In the genomic region with DNA sequence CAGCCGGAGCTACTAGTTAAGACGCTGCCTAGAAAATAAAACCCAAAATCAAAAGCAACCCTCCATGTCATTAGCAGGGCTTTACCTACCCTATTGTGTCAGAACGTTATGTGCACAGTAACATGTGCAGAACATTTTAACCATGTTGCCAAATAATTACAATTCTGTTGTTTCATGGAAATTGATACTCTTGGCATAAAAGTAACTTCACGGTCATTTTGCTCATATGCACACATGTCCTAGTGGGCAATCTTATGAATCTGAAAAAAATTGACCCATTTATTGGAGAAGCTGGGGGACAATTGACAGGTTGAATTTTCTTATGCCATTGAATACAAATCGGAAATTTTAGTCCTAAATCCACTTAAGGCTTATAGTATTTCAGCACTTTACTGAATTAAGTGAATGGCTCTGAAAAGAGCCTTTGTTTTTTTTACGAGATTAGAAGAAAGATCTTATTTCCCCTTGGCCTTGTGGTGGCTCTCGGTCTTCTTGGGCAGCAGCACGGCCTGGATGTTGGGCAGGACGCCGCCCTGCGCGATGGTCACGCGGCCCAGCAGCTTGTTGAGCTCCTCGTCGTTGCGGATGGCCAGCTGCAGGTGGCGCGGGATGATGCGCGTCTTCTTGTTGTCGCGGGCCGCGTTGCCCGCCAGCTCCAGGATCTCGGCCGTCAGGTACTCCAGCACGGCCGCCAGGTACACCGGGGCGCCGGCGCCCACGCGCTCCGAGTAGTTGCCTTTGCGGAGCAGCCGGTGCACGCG, we compare ENCODE assay signal across 8 mouse cellular contexts. TPM values are rescaled to one million over a fixed set of nuclear protein-coding genes. Genes with fewer than 3 reads are reported as not detected.
DNase-seq lines count a peak whose midpoint lies in the region; ATAC-seq and TF ChIP-seq lines count a peak whose summit lies in the region.
"Not testable (repeated sequence)": the region's sequence is repeated elsewhere in the genome, so short reads cannot be mapped to it uniquely, and the experiment has no call there.

No protein-coding gene starts in this region.

- DNase-seq in CD4-positive helper T cell, adult 2 months (ENCODE audit: low read depth, low spot score), result peak; percentile 31
- peak; percentile 51 for DNase-seq in brain, embryonic 14.5 days (ENCODE audit: low read depth)
- not testable (repeated sequence) for DNase-seq in liver, embryonic 11.5 days (ENCODE audit: low spot score); spleen, adult 2 months (ENCODE audit: low read depth in 1 of 2, low spot score in 2 of 2)

- TF ChIP-seq POLR2A in brain, embryonic 14.5 days (IDR thresholded peaks at IDR 0.05; ENCODE audit: borderline replicate concordance, extremely low read depth, insufficient read depth, insufficient read length, poor library complexity, severe bottlenecking); spleen, adult 2 months (IDR thresholded peaks at IDR 0.05; ENCODE audit: low read depth, low read length): not testable (repeated sequence)

- H3K27me3 ChIP-seq in erythroblast, embryonic 14.5 days (ENCODE audit: control insufficient read depth); heart, embryonic 14.5 days (ENCODE audit: control insufficient read depth, insufficient read depth, low read length); intestine, embryonic 16.5 days (replicated peaks; ENCODE audit: control insufficient read depth, insufficient read depth, low read length); liver, embryonic 11.5 days (replicated peaks; ENCODE audit: control insufficient read depth, insufficient read depth, low read length); midbrain, embryonic 13.5 days; spleen, adult 2 months (ENCODE audit: control insufficient read depth, insufficient read depth, low read length): not testable (repeated sequence)

- 5% methylated on average over 13 of the region's 41 CpGs for WGBS in heart, embryonic 14.5 days
- WGBS in intestine, embryonic 16.5 days, result 2% methylated on average over 25 of the region's 41 CpGs
- 2% methylated on average over 24 of the region's 41 CpGs for WGBS in liver, embryonic 11.5 days
- WGBS in midbrain, embryonic 13.5 days, result under 1% methylated on average over 26 of the region's 41 CpGs
- 3% methylated on average over 29 of the region's 41 CpGs for WGBS in spleen, adult 2 months

- H3K4me2 ChIP-seq in heart, embryonic 14.5 days (ENCODE audit: low read length), result peak overlapping the region; percentile 70
- H3K4me2 ChIP-seq in intestine, embryonic 16.5 days (ENCODE audit: low read depth, low read length), result peak overlapping the region; percentile 56
- H3K4me2 ChIP-seq in liver, embryonic 11.5 days, result peak overlapping the region; percentile 66
- peak overlapping the region; percentile 75 for H3K4me2 ChIP-seq in midbrain, embryonic 13.5 days (replicated peaks)

- not testable (repeated sequence) for H3K36me3 ChIP-seq in erythroblast, embryonic 14.5 days (ENCODE audit: control insufficient read depth); heart, embryonic 14.5 days (ENCODE audit: control insufficient read depth, insufficient read depth, low read length); intestine, embryonic 16.5 days (ENCODE audit: control insufficient read depth, insufficient read depth, low read length); liver, embryonic 11.5 days (ENCODE audit: control insufficient read depth, insufficient read depth, low read length); midbrain, embryonic 13.5 days; spleen, adult 2 months (ENCODE audit: control insufficient read depth, insufficient read depth, low read length)

- H3K9ac ChIP-seq in heart, embryonic 14.5 days (ENCODE audit: low read length), result peak overlapping the region; percentile 68
- H3K9ac ChIP-seq in intestine, embryonic 16.5 days (ENCODE audit: low read depth, low read length), result peak overlapping the region; percentile 64
- peak overlapping the region; percentile 69 for H3K9ac ChIP-seq in liver, embryonic 11.5 days (ENCODE audit: low read depth, low read length)
- H3K9ac ChIP-seq in midbrain, embryonic 13.5 days (replicated peaks), result peak overlapping the region; percentile 61

- peak overlapping the region; percentile 95 to 96 for H3K27ac ChIP-seq in heart, embryonic 14.5 days (replicated peaks in 1 of 2; ENCODE audit: control insufficient read depth in 1 of 2, insufficient read depth in 1 of 2, low read depth in 2 of 2, low read length in 2 of 2)
- H3K27ac ChIP-seq in intestine, embryonic 16.5 days (ENCODE audit: low read length), result peak overlapping the region; percentile 96
- peak overlapping the region; percentile 97 for H3K27ac ChIP-seq in liver, embryonic 11.5 days (ENCODE audit: low read depth, low read length)
- H3K27ac ChIP-seq in midbrain, embryonic 13.5 days, result peak overlapping the region; percentile 96
- peak overlapping the region; percentile 99 for H3K27ac ChIP-seq in spleen, adult 2 months (ENCODE audit: insufficient read depth, low read length)

- ATAC-seq in heart, embryonic 14.5 days (ENCODE audit: insufficient number of reproducible peaks, insufficient read depth, low FRiP score, low read depth); intestine, embryonic 16.5 days; liver, embryonic 11.5 days (replicated peaks; ENCODE audit: low FRiP score); midbrain, embryonic 13.5 days: not testable (repeated sequence)

- H3K4me3 ChIP-seq in erythroblast, embryonic 14.5 days (replicated peaks), result peak overlapping the region; percentile 68
- peak overlapping the region; percentile 44 to 57 for H3K4me3 ChIP-seq in heart, embryonic 14.5 days (ENCODE audit: control insufficient read depth in 1 of 2, insufficient read depth in 1 of 2, low read depth in 1 of 2, low read length in 2 of 2)
- H3K4me3 ChIP-seq in intestine, embryonic 16.5 days (ENCODE audit: low read length), result peak overlapping the region; percentile 43
- H3K4me3 ChIP-seq in liver, embryonic 11.5 days (ENCODE audit: low read depth, low read length), result peak overlapping the region; percentile 37
- peak overlapping the region; percentile 51 for H3K4me3 ChIP-seq in midbrain, embryonic 13.5 days (replicated peaks)
- peak overlapping the region; percentile 61 for H3K4me3 ChIP-seq in spleen, adult 2 months (ENCODE audit: extremely low read depth, insufficient read depth, insufficient read length)

- H3K9me3 ChIP-seq in erythroblast, embryonic 14.5 days (ENCODE audit: control insufficient read depth, low read length); heart, embryonic 14.5 days (ENCODE audit: control insufficient read depth, low read length); intestine, embryonic 16.5 days (ENCODE audit: control insufficient read depth, low read length); liver, embryonic 11.5 days (ENCODE audit: control insufficient read depth, low read length); midbrain, embryonic 13.5 days: not testable (repeated sequence)

- TF ChIP-seq CTCF in brain, embryonic 14.5 days (IDR thresholded peaks at IDR 0.05; ENCODE audit: borderline replicate concordance, extremely low read depth, insufficient read depth, insufficient read length); spleen, adult 2 months (IDR thresholded peaks at IDR 0.05; ENCODE audit: extremely low read depth, insufficient read depth, insufficient read length, insufficient replicate concordance): not testable (repeated sequence)

- H3K4me1 ChIP-seq in erythroblast, embryonic 14.5 days (ENCODE audit: control insufficient read depth), result peaks cover 43% of the 10 kb centered on the region
- H3K4me1 ChIP-seq in heart, embryonic 14.5 days (ENCODE audit: control insufficient read depth in 2 of 2, insufficient read depth in 2 of 2, low read length in 2 of 2), result peaks cover 3 to 13% of the 10 kb centered on the region in 2 experiments
- H3K4me1 ChIP-seq in intestine, embryonic 16.5 days (ENCODE audit: control insufficient read depth, insufficient read depth, low read length); liver, embryonic 11.5 days (replicated peaks; ENCODE audit: control insufficient read depth, insufficient read depth, low read length); spleen, adult 2 months (ENCODE audit: control insufficient read depth, insufficient read depth, insufficient read length): not testable (repeated sequence)
- H3K4me1 ChIP-seq in midbrain, embryonic 13.5 days (replicated peaks), result peaks cover 30% of the 10 kb centered on the region

RNA-seq across cellular contexts. Expression of a gene that starts 0.6 kb away (rescaled TPM):
- polyA plus RNA-seq in brain, embryonic 14.5 days (2012; rRNA removed), result 17.9 and 18.0 TPM in 2 replicates
- polyA plus RNA-seq in erythroblast, embryonic 14.5 days (2012), result 3.6 and 5.2 TPM in 2 replicates
- polyA plus RNA-seq in heart, embryonic 14.5 days (2014; fragmentation: Nextera tagmentation; extraction: Ambion mirVana), result 34.9 and 49.1 TPM in 2 replicates
- polyA plus RNA-seq in intestine, embryonic 16.5 days (2015; fragmentation: Nextera tagmentation; extraction: Ambion mirVana), result 39.1 and 46.5 TPM in 2 replicates
- polyA plus RNA-seq in liver, embryonic 11.5 days (2014; fragmentation: Nextera tagmentation; extraction: Ambion mirVana), result 61.3 and 62.9 TPM in 2 replicates
- 51.6 and 53.6 TPM in 2 replicates for polyA plus RNA-seq in midbrain, embryonic 13.5 days (2015; fragmentation: Nextera tagmentation; extraction: Ambion mirVana)
- polyA plus RNA-seq in spleen, adult 2 months (2012; rRNA removed), result 15.5 and 23.4 TPM in 2 replicates

RNA-seq across cellular contexts. Expression of a gene that starts 0.8 kb away (rescaled TPM):
- 44.4 and 68.0 TPM in 2 replicates for polyA plus RNA-seq in brain, embryonic 14.5 days (2012; rRNA removed)
- 14.5 and 18.7 TPM in 2 replicates for polyA plus RNA-seq in erythroblast, embryonic 14.5 days (2012)
- polyA plus RNA-seq in heart, embryonic 14.5 days (2014; fragmentation: Nextera tagmentation; extraction: Ambion mirVana), result 3.7 and 6.2 TPM in 2 replicates
- 8.7 and 8.8 TPM in 2 replicates for polyA plus RNA-seq in intestine, embryonic 16.5 days (2015; fragmentation: Nextera tagmentation; extraction: Ambion mirVana)
- 5.7 and 6.3 TPM in 2 replicates for polyA plus RNA-seq in liver, embryonic 11.5 days (2014; fragmentation: Nextera tagmentation; extraction: Ambion mirVana)
- 4.1 and 7.5 TPM in 2 replicates for polyA plus RNA-seq in midbrain, embryonic 13.5 days (2015; fragmentation: Nextera tagmentation; extraction: Ambion mirVana)
- polyA plus RNA-seq in spleen, adult 2 months (2012; rRNA removed), result 57.5 and 66.9 TPM in 2 replicates

RNA-seq across cellular contexts. Expression of a gene that starts 3.6 kb away (rescaled TPM):
- 15.0 and 21.6 TPM in 2 replicates for polyA plus RNA-seq in brain, embryonic 14.5 days (2012; rRNA removed)
- 6.6 and 15.6 TPM in 2 replicates for polyA plus RNA-seq in erythroblast, embryonic 14.5 days (2012)
- 0.61 and 3.7 TPM in 2 replicates for polyA plus RNA-seq in heart, embryonic 14.5 days (2014; fragmentation: Nextera tagmentation; extraction: Ambion mirVana)
- polyA plus RNA-seq in intestine, embryonic 16.5 days (2015; fragmentation: Nextera tagmentation; extraction: Ambion mirVana), result 0.62 and 2.1 TPM in 2 replicates
- polyA plus RNA-seq in liver, embryonic 11.5 days (2014; fragmentation: Nextera tagmentation; extraction: Ambion mirVana), result 1.8 TPM in 2 replicates
- 3.3 and 4.5 TPM in 2 replicates for polyA plus RNA-seq in midbrain, embryonic 13.5 days (2015; fragmentation: Nextera tagmentation; extraction: Ambion mirVana)
- 26.2 and 28.3 TPM in 2 replicates for polyA plus RNA-seq in spleen, adult 2 months (2012; rRNA removed)

RNA-seq across cellular contexts. Expression of a gene that starts 3.7 kb away (rescaled TPM):
- polyA plus RNA-seq in brain, embryonic 14.5 days (2012; rRNA removed), result 7.2 and 13.6 TPM in 2 replicates
- polyA plus RNA-seq in erythroblast, embryonic 14.5 days (2012), result 5.1 and 8.3 TPM in 2 replicates
- polyA plus RNA-seq in heart, embryonic 14.5 days (2014; fragmentation: Nextera tagmentation; extraction: Ambion mirVana), result 0.44 and 0.53 TPM in 2 replicates
- polyA plus RNA-seq in intestine, embryonic 16.5 days (2015; fragmentation: Nextera tagmentation; extraction: Ambion mirVana), result 0.65 and 2.7 TPM in 2 replicates
- 0.84 and 0.92 TPM in 2 replicates for polyA plus RNA-seq in liver, embryonic 11.5 days (2014; fragmentation: Nextera tagmentation; extraction: Ambion mirVana)
- 0.93 and 1.7 TPM in 2 replicates for polyA plus RNA-seq in midbrain, embryonic 13.5 days (2015; fragmentation: Nextera tagmentation; extraction: Ambion mirVana)
- polyA plus RNA-seq in spleen, adult 2 months (2012; rRNA removed), result 12.2 and 23.2 TPM in 2 replicates

RNA-seq across cellular contexts. Expression of a gene that starts 5.1 kb away (rescaled TPM):
- 21.8 and 24.7 TPM in 2 replicates for polyA plus RNA-seq in brain, embryonic 14.5 days (2012; rRNA removed)
- polyA plus RNA-seq in erythroblast, embryonic 14.5 days (2012), result 1.6 and 4.7 TPM in 2 replicates
- polyA plus RNA-seq in heart, embryonic 14.5 days (2014; fragmentation: Nextera tagmentation; extraction: Ambion mirVana), result 2.2 and 3.7 TPM in 2 replicates
- polyA plus RNA-seq in intestine, embryonic 16.5 days (2015; fragmentation: Nextera tagmentation; extraction: Ambion mirVana), result 3.8 and 4.8 TPM in 2 replicates
- 7.7 and 8.5 TPM in 2 replicates for polyA plus RNA-seq in liver, embryonic 11.5 days (2014; fragmentation: Nextera tagmentation; extraction: Ambion mirVana)
- polyA plus RNA-seq in midbrain, embryonic 13.5 days (2015; fragmentation: Nextera tagmentation; extraction: Ambion mirVana), result 2.1 and 3.1 TPM in 2 replicates
- polyA plus RNA-seq in spleen, adult 2 months (2012; rRNA removed), result 20.9 and 27.9 TPM in 2 replicates
